ENCODE assay signal across 17 mouse cellular contexts in genomic region chr16:47354279-47354678, GRCm38 (mm10).
"Had no signal": no experiment of that assay in that cellular context is flagged by ENCODE, and none has a peak within 500 bp of the region (broad histone marks: within the 10 kb centered on the region; RNA-seq: fewer than 3 reads in every experiment).

No protein-coding gene starts in this region.

- H3K4me1 ChIP-seq: limb, embryonic 10.5 days; limb, embryonic 13.5 days; liver, embryonic 12.5 days; liver, embryonic 15.5 days; lung, embryonic 15.5 days; megakaryocyte, embryonic 14.5 days had no signal

- DNase-seq: kidney, adult 2 months; kidney, postnatal 36 days; liver; lung, adult 18-20 months; lung, postnatal 10 days; lung, postnatal 36 days; thymus, adult 18-20 months; thymus, postnatal 36 days had no signal

- H3K36me3 ChIP-seq: limb, embryonic 10.5 days; limb, embryonic 13.5 days; liver, embryonic 12.5 days; liver, embryonic 15.5 days; lung, embryonic 15.5 days had no signal

- H3K9ac ChIP-seq: limb, embryonic 13.5 days; liver, embryonic 12.5 days; liver, embryonic 15.5 days; lung, embryonic 15.5 days had no signal

- H3K27me3 ChIP-seq: limb, embryonic 13.5 days; liver, embryonic 12.5 days; liver, embryonic 15.5 days; lung, embryonic 15.5 days; megakaryocyte, embryonic 14.5 days had no signal

- H3K4me3 ChIP-seq: limb, embryonic 10.5 days; limb, embryonic 13.5 days; liver, embryonic 12.5 days; liver, embryonic 15.5 days; lung, embryonic 15.5 days; megakaryocyte, embryonic 14.5 days had no signal

- H3K4me2 ChIP-seq: limb, embryonic 13.5 days; liver, embryonic 12.5 days; liver, embryonic 15.5 days; lung, embryonic 15.5 days; midbrain, embryonic 11.5 days had no signal

- H3K9me3 ChIP-seq: limb, embryonic 10.5 days; limb, embryonic 13.5 days; liver, embryonic 12.5 days; liver, embryonic 15.5 days; lung, embryonic 15.5 days; megakaryocyte, embryonic 14.5 days had no signal

- H3K27ac ChIP-seq: kidney, postnatal 0 days; limb, embryonic 10.5 days; limb, embryonic 13.5 days; liver, embryonic 12.5 days; liver, embryonic 15.5 days; lung, embryonic 15.5 days had no signal

- ATAC-seq: liver, embryonic 12.5 days; midbrain, embryonic 16.5 days had no signal
